Mouse (Mus musculus) thymus, postnatal 36 days (tissue): ENCODE data around the gene Hoxa7.

Source experiments
- DNase-seq, 2 experiments: peaks; one replicate each; pipeline ENCODE4 v3.0.0; 2022; ENCODE audit warnings: mixed read lengths in 2 of 2

The Hoxa7 gene

GRCm38 (mm10) chr6:52172501-52172900 is 49.2 kb downstream of the Hoxa7 start:
- no peak for DNase-seq

DNA sequence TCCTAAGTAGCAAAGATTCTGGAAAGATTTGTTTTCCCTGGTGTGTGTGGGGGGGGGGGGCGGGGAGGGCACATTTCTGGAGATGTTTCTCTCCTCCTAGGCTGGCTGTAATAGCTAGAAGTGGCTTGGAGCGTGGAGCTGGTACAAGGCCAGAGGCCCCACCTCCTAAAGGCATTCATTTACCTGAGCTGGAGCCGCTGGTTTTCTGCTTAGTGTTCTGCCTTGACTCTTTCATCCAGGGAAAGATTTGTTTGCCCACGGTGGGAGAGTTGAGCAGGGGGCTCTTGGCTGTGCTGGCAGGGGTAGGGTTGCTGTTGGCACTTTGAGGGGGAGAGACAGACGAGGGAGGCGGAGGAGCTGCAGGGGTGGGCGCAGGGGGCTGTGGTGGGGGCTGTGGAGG is 49.7 kb downstream of the Hoxa7 start:
- DNase-seq: no peak

GRCm38 (mm10) chr6:52171331-52171730 is 50.3 kb downstream of the Hoxa7 start:
- no peak for DNase-seq

- no peak for DNase-seq
Measured at GRCm38 (mm10) chr6:52170898-52171223, 50.8 kb downstream of the Hoxa7 start.

- DNase-seq: no peak
Measured at GRCm38 (mm10) chr6:52170166-52170897, 51.3 kb downstream of the Hoxa7 start.

- DNase-seq: no peak
Measured at GRCm38 (mm10) chr6:52169499-52170165, 52.0 kb downstream of the Hoxa7 start.

- no peak for DNase-seq
Measured at GRCm38 (mm10) chr6:52168191-52169055, 53.2 kb downstream of the Hoxa7 start.

DNA sequence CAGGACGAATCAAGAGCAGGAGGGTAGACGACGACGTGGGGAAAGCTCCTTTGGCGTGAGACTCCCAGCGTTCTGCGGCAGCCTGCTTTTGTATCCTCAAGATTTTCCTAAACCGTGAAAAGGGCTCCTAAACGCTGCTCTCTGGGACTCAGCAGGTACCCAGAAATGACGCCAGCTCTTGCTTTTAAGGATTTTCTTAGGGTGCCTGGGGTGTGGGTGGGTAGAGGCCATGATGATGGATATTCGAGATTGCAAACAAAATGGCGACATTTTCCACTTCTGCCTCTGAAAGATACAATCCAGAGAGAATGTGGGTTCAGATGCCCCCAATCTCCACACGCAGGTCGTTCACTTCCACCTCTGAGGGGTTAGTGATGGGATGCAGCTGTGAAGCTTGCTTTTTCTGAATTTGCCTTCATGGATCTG is 53.9 kb downstream of the Hoxa7 start:
- DNase-seq: no peak

- no peak for DNase-seq
Measured at GRCm38 (mm10) chr6:52167176-52167575, 54.5 kb downstream of the Hoxa7 start.

DNA sequence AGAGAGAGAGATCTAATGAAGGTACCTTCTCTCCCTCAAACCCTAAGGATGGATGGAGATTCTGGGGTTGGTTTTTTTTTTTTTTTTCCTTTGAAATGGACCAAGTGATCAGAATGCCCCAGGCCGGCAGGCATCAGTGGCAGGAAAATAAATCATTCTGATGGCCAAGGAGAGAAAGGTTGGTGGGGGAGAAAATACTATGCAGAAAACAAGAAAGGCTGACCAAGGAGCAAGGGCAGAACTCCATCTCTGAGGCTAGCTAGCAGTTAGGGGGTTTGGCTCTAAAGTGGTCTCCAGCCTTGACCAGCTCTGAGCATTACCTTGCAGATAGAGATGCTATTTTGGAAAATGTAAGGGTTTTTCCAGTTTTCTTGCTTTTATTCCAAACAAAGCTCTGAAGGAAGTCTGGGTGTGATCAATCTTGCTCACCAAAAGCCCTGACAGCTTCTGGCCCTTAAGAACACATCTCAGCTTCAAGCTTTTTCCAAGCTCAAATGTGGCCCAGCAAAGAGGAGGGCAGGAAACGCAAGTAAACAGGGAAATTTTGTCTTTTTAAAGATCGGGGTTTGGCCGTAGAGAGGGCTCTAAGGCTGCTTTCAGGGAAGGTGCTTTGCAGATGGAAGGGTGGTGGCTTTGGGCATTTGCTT is 55.1 kb downstream of the Hoxa7 start:
- no peak for DNase-seq

- no peak for DNase-seq
Measured at GRCm38 (mm10) chr6:52165441-52166370, 55.9 kb downstream of the Hoxa7 start.

GRCm38 (mm10) chr6:52164626-52165440 is 56.8 kb downstream of the Hoxa7 start, which contains the start of gene Hoxa2:
TSS of gene Hoxa2 (minus strand) at chr6:52164831.
- DNase-seq: no peak
